Mouse (Mus musculus) frontal cortex, postnatal 36 days (tissue): ENCODE data around the gene Cyth1.

Experiments used
- DNase-seq, 2 experiments: peaks; one replicate each; pipeline ENCODE4 v3.0.0; 2022; ENCODE audit warnings: low spot score in 2 of 2

The Cyth1 gene

DNA sequence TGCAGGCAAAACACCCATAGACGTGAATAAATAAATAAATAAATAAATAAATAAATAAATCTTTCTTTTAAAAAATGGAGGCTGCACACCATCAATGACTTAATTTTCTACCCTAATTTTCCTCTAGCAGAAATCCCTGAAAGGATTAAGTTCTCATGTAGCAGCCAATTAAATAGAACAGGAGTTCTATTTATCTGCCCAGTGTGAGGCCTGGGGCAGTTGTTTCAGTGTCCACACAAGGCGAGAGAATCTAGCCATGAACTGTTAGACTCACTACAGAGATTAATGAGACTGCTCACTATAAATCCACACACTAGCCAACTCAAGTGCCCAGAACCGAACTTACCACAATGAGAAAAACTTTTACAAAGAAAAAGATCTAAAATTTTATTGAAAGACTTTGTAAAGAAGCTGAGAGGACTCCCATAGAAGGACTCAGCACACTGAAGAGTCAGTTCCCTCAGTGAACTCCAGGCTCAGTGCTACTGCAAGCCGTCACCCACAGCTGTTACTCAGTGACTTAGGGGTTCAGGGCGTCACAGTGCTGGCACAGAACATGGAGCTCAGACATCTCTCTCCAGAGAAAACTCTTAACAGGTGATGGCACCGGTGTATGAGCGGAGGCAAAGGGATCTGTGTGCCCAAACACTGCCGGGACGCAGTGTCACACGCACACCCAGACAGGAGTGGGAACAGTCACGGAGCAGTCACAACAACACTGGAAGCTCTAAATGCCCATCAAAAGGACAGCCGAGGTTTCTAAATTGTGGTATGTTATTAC, 23.1 kb downstream of the Cyth1 start:
- no peak for DNase-seq

- DNase-seq = no peak
Observed at GRCm38 (mm10) chr11:118223416-118224067, 24.9 kb downstream of the Cyth1 start.

GRCm38 (mm10) chr11:118222917-118223316, 25.5 kb downstream of the Cyth1 start:
- no peak for DNase-seq

DNA sequence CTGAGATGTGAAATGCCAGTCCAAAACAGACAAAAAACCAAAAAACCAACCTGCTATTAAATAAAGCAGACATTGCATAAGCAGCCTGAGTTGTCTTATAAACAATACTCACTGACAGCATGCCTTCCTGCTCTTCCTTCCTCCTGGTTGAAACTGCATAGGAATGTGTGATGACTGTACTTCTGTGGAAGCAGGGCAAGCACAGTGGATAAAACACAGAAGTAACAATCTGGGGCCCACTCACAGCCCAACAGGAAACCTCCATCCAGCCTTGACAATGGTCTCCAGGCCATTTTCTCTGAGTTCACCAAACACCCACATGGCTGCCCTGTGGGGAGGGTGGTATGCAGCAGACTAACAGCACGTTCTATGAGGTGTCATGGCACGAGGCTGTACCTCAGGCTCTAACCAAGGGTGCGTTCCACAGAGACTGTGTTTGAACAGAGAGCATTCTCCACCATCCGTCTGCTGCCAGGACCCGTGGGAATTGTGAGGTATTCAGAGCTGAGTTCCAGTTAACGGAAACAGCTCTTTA, 26.0 kb downstream of the Cyth1 start:
- DNase-seq = no peak

GRCm38 (mm10) chr11:118220561-118221262, 27.7 kb downstream of the Cyth1 start:
- DNase-seq = peak in 1 of 2 experiments; percentile 60

DNA sequence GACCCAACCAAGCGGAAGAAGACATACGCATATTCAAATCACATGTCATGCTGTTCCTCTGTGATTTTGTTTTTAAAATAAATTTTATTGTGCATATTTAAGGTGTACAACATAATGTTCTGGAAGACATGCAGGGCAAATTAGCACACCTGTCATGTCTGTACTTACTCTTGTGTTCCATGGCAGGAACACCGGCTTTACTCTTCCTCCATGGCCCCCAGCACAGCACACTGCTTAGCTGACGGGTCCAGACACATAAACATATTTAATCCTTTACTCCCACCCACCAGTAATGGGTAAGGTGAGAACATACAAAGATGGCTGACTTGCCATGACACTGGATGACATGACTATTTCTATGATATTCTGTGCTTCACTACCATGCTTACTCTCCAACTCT, 29.3 kb downstream of the Cyth1 start:
- DNase-seq = no peak

DNA sequence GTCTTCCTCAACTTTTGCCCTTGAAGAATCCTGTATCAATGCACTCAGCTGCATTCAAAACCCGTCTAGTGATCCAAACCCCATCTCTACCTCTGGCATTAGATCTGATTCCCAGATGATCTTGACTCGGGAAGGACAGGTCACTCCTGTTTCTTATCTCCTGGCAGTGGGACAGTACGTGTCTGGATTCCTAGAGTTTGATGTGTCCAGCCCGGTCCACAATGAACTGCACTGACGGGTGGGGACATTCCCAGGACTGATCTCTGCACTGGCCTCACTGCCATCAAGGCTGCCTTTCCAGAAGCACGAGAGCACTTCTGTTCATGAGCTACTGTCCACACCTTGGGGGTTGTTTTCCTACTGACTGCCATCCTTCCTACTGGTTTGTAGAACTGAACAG, 31.9 kb downstream of the Cyth1 start:
- no peak for DNase-seq

GRCm38 (mm10) chr11:118215928-118216458, 32.4 kb downstream of the Cyth1 start:
- no peak for DNase-seq

DNA sequence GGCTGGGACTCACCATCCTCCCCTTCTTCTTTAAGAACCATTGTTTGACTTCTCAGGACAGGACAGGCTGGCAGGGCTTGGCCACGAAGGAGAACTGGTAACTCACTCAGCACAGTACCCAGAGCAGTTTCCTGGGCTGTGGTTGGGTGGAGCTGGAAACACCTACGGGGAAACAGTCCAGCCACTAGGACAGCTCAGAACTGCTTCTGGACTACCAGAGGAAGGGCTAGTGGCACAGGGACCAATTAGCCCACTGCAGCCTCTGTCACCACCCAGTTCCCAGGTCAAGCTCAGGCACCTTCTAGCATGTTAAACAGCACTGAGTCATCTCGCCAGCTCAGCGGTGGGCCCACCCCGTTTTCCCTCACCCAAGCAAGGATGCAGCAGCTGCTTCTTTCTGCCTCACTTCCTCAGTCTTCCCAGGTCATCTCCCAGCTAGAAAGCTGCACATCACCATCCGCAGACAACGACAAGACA, 35.7 kb downstream of the Cyth1 start:
- DNase-seq = peak in 1 of 2 experiments; percentile 43

- peak; percentile 55 to 65 for DNase-seq
Observed at GRCm38 (mm10) chr11:118211749-118212635, 36.4 kb downstream of the Cyth1 start.

DNA sequence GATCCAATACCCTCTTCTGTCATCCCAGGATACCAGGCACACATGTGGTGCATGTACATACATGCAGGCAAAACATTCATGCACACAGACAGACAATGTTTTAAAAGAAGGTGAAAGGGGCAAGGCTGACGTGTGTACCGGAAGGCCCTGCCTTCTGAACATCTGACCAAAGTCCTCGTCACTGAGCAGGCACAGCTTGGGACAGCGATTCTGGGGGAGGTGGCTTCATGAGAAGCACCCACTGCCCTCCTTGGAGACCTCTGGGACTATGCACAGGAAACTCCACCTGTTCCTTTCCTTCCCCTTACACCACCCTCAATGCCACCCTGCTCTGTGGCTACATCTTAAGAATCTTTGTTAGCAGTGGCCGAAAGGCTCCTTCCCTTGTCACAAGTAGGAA, 37.4 kb downstream of the Cyth1 start:
- DNase-seq = no peak

DNA sequence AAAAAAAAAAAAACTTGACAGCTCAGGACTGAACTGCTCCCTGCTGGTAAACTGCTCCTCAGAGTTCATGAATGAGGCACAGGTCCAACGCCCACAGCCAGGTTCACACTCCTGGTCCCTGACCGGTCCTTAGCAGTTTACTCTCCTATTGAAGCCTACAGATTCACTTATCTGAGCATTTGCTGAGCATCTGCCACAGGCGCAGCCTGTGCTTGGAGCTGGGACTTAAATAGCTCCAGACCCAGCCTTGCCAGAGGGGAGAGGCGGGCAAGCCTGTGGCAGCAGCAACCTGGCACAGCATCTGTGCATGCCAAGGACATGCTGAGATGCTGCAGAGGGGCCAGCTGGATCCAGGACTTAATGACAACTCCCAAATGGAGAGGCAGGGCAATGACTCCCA, 38.3 kb downstream of the Cyth1 start:
- peak; percentile 63 to 84 for DNase-seq

- DNase-seq = no peak
Observed at GRCm38 (mm10) chr11:118209376-118209775, 39.0 kb downstream of the Cyth1 start.

GRCm38 (mm10) chr11:118208672-118209272, 39.6 kb downstream of the Cyth1 start:
- DNase-seq = no peak

GRCm38 (mm10) chr11:118207424-118208033, 40.9 kb downstream of the Cyth1 start:
- DNase-seq = no peak

DNA sequence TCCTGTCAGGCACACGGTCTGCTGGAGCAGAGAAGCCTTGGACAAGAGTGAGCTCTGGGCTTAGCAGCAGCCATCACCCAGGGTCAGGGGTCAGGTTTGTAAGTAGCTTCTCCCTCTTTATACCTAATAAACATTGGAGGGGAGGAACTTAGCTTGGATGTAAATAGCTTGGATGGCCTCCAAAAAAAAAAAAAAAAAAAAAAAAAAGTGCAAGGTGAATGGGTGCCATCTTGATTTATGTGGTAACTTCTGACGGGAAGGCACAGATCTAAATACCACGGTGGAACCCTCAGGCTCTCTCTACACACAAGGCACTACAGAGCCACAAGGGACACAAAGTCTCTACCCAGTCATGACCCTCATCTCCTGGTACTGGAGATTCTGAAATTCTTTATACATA, 42.1 kb downstream of the Cyth1 start:
- DNase-seq = no peak

DNA sequence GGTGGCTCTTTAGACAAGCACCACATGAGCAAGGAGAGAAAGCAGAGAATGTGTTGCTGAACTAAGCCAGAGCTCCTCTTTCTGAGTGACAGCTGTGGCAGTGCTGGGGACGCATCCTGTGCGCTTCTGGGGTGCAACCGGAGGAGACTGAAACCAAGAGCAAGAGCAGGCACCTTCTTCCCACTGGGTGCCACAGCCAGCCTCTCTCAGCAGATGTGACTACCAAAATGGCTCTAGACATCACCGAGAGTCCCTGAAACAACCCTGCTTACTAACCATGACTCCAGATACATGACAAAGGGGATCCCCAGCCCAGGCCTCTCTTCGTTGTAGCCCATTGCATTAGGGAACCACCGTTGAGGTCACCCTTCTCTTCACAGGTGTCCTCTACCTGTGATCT, 44.9 kb downstream of the Cyth1 start:
- DNase-seq = no peak

GRCm38 (mm10) chr11:118202410-118203233, 45.8 kb downstream of the Cyth1 start:
- DNase-seq = peak; percentile 84 to 86

- DNase-seq = no peak
Observed at GRCm38 (mm10) chr11:118201833-118202409, 46.5 kb downstream of the Cyth1 start.
